Mouse (Mus musculus): ENCODE measurements around the gene Brd3os.

Brd3os gene

GRCm38 (mm10) chr2:27421293-27422068 is 20.6 kb upstream of the Brd3os start:
- DNase-seq (ENCODE audit: low spot score) = peak; percentile 75

DNA sequence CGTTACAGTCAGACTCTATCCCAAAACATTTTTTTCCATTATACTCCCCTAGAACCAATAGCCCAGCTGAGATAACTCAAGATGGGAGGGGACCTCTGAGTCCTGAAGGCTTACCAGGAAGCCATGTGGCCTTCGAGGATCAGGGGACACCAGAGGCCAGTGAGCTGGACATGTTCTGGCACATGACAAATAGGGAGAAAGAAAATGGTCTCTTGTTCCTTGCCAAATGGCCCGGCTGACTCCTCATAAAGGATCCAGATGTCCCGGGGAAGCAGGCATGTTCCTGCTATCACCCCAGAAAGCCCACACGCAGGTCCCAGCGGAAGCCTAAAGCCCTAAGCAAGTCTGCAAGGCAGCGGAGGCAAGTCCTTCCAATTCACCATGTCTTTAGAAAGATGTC is 18.5 kb upstream of the Brd3os start:
- DNase-seq (ENCODE audit: low spot score) = no peak

GRCm38 (mm10) chr2:27425161-27425611 is 16.9 kb upstream of the Brd3os start:
- DNase-seq (ENCODE audit: low spot score) = no peak

- DNase-seq (ENCODE audit: low spot score) = no peak
Measured at GRCm38 (mm10) chr2:27425751-27426405, 16.2 kb upstream of the Brd3os start.

DNA sequence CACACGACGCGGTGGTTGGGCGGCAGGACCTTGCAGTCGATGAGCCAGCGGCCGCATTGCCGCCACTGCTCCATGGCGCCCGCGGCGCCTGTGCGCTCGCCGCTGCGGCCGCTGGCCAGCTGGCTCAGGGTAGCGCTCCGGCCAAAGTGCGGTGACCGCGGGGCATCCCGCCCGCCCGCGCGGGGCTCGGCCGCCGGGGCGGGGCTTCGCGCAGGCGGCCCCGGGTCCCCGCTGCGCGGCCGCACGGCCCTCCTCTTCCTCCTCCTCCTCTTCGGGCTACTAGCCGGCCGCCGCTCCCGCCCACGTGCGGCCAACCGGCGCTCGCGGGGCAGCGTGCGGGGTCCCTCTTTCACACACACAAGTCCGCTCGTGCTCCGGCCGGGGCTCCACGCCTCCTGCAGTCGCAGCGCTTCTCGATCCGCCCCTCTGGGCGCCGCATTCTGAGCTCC is 15.7 kb upstream of the Brd3os start:
- peak; percentile 38 for DNase-seq (ENCODE audit: low spot score)

DNA sequence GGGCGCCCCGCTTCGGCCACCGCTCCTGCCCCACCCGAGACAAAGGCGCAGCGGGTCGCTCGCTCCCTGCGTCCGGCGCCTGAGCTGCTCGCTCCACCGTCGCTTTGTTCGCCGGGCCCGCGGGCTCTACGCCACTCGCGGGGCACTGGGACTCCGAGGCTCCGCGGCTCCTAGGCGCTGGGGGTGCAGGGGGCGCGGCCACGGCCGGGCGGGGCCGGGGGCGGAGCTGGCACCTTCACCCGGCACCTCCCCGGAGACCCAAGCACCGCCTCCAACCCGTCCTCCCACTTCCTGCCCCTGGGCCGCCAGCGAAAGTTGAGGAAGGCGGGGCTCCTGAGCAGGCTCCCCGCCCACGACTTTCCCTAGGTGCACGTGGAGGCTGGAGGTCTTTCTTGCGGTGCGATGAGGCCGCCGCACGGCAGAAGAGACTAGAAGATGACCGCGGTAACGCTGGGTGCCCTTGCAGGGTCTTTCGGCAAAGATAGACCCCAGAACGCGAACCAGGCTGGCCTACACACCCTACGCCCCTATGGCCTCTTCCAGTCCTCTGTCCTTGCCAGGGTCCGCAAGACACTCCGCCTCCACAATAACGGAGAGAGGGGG is 15.2 kb upstream of the Brd3os start, which contains the start of gene Vav2:
Gene Vav2 (minus strand): TSS at position 179 of the 603 bp plus-strand sequence.
- DNase-seq (ENCODE audit: low spot score) = peak; percentile 83

DNA sequence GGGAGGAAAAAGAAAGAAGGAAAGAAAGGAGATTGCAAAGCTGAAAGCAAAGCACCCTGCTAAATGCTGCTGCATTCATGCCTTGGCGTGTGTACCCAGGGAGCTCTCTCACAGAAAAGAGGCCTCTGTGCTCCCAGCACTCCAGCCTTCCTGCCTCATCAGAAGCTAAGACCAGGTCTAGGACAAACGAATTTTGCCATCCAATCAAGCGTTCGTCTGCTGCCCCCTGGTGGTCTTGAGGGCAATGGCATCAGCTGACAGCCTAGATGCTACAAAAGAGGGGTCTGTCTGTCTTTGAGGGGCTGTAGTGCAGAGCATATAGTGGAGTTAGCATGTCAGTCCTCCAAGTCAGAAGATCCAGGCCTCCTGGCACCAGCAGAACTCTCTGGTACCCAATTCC is 14.1 kb upstream of the Brd3os start:
- DNase-seq (ENCODE audit: low spot score) = peak; percentile 85

DNA sequence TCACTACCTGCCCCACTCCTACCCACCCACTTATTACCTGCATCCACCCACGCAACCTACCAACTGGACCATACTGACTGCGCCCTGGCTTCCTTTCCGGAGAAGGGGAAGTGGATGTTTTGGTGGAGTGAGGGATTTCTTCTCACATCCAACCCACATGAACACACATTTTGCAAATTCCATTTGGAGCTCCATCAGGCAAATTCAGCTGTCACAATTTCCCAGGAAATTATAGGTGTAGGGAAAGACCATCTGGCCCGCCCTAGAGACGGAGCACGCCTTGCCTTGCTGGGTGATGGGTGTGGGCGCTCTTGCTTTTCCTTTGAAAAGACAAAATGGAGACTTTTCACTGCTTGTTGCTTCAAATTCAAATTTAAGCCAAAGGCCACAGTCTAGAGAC is 11.5 kb upstream of the Brd3os start:
- DNase-seq (ENCODE audit: low spot score) = peak; percentile 68

GRCm38 (mm10) chr2:27432599-27432998 is 9.5 kb upstream of the Brd3os start:
- DNase-seq (ENCODE audit: low spot score) = no peak

DNA sequence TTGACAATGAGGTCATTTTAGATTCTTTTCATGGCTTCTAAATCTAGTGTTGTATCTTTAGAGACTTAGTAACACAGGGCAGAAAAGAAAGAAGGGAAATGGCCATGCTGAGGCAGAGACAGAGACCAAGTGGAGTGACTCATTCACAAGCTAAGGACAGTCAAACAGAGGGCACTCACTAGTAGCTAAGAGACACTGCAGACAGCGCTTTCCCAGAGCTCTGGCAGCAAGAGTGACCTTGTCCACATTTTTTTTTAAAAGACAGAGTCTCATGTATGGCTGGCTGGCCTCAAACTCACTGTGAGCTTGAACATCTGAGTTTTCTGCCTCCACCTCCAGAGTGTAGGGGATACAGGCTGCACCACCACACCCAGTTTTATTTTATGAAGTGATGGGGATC is 4.2 kb upstream of the Brd3os start:
- no peak for DNase-seq (ENCODE audit: low spot score)

DNA sequence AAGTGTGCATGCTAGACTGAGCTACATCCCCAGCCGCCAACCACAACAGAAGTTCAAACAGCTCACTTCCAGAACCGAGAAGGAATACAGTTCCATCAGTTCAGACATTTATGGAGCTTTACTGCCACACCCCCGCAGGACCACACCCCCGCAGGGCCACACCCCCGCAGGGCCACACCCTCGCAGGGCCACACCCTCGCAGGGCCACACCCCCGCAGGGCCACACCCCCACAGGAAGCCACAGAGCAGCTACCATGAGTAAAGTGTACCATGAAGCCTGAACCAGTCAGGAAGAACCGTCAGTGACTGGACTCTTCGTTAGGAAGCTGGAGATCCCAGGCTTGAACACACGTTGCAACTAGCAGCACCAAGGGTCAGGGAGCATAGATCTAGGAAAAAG is 3.8 kb upstream of the Brd3os start:
- no peak for DNase-seq (ENCODE audit: low spot score)

DNA sequence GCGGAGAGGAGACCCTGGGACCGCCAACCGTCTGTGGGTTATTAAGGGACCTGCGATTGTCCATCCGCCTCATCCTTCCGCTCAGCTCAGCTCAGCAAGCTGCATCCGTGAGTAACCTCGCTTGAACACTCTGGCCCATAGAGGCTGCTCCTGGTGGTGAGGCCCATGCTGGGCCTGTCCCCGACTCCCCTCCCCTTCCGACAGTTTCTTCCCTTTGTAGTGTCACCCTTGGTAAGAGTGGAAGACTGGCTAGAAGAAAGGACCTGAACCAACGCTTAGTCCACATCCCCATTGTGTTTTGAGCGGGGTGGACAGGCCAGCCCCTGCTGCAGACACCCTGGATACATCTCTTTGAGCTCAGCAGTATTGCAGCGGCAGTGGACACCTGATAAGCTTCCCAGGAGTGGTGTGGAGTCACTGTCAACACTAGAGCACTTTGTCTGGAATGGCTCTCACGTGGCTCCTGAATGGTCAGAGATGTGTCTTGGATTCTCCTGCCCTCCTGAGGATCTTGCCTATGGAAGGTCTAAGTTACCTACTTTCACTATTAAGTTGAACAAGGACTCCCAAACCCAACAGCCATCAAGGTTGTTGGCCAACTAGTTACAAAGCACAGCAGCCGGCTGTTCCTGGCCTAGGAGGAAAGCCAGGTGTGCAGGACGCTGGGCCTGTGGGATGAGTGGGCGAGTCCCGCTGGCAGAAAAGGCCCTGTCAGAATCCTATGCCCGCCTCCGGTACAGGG is 755 bp downstream of the Brd3os start:
- DNase-seq (ENCODE audit: low spot score) = no peak

DNA sequence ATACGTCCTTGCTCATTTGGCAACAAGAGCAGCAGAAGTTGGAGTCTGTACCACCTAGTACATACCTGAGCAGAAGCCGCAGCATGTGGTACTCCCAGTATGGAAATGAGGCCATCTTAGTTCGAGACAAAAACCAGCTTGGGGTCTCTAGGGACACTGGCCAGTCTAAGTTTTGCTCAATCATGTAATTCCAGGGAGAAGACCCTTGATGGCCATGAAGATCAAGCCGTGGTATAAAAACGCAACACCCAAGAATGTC is 1.3 kb downstream of the Brd3os start:
- DNase-seq (ENCODE audit: low spot score) = no peak

- no peak for DNase-seq (ENCODE audit: low spot score)
Measured at GRCm38 (mm10) chr2:27445910-27446309, 3.8 kb downstream of the Brd3os start.

- no peak for DNase-seq (ENCODE audit: low spot score)
Measured at GRCm38 (mm10) chr2:27446812-27447211, 4.7 kb downstream of the Brd3os start.

GRCm38 (mm10) chr2:27447782-27448181 is 5.7 kb downstream of the Brd3os start:
- no peak for DNase-seq (ENCODE audit: low spot score)

DNA sequence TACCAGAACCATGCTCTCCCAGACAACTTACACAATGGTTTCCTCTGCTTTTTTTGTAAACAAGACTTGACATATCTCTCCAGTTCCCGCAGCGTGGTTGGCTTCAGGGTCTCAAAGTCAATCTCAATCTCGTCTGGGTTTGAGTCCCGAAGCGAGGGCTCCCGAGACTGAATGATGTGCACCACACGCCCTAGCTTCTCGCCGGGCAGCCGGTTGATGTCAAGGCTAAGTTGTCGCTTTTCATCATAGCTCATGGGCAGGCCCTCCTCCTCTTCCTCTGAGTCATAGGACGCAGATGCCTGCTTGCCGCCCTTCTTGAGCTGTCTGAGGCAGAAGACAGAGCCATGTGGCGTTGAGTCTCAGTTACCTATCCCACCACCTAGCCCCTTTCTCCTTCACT is 8.1 kb downstream of the Brd3os start:
- no peak for DNase-seq (ENCODE audit: low spot score)

DNA sequence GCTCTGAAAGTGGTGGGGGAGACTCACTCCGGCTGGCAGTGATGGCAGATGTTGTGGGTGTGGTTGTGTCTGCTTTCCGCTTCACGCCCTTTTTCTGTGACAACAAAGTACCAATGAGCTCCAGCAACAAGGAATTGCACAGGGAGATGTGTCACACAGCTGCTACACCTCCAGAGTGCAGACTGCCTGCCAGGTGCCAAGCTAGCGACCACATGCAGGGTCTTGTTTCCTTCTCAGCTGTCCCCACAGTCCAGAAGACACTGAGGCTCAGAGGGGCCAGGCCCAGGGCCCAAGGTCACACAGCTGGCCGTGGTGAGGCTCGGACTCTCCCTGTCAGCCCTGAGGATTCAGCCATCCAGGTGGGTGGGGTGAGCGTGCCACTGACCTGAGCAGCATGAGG is 17.6 kb downstream of the Brd3os start:
- no peak for DNase-seq (ENCODE audit: low spot score)

DNA sequence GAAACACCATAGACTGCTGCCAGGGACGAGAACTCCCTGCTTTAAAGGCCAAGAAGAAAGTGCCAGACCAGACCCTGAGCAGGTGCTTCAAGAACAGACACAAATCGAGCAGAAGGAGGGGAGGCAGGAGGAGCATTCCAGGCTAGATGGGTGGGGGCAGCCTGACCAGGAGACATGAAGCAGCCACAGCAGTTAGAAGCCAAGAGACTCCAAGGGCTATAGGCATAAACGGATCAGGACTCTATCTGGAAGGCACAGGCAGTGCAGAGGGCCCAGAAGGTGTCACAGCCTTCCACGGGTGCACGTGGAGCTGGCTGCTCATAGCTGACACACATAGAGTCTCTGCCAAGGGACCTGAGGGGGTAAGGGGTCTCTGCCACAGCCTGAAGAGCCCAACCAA is 18.0 kb downstream of the Brd3os start:
- no peak for DNase-seq (ENCODE audit: low spot score)

DNA sequence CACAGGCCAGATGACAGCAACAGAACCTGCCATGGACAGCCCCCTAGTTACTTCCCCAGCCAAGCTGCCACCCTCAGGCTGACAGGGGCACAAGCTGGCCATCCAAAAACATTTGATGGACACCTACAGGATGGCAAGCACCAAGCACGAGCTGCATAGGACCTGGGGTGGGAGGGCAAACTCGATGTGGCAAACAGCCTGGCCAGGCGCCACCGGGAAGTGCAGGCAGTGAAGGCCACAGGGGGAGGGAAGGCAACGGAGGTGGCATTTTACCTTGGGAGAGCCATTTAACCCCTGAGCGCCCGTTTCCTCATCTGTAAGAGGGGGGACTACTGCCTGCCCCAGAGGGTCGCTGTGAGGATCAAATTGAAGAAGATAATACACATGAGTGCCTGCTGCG is 18.5 kb downstream of the Brd3os start:
- DNase-seq (ENCODE audit: low spot score) = no peak

DNA sequence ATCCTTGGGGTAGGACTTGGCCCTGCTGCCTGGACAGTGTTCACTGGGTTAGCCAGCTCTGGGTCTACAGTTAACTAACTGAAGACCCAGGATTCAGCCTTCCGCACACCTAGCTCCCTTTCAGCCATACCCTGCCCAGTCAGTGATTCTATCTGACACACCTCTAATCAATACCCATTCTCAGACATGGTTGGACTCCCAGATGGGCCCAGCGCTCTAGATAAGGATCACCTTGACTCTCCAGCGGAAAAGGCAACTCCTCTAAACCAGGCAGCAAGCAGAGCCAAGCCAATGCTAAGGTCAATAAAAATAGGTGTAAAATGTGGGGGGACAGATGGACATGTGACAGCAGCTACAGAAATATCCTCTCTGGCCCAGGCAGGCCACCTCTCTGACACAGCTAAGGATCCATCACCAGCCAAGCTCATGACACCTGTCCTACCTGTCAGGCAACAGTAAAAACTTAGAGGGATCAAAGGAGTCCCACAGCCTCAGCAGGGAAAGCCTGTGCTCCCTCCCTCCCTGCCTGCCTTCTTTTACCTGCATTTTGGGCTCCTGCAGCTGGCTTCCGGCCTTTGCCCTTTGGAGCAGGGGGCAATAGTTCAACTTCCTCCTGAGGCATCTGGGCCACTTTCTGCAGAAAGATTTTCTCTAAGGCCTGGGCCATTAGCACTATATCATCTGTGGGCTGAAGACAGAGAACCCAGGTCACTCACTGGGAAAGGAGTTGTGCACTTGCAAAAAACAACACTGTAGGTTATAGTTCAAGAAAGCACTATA is 19.9 kb downstream of the Brd3os start:
- DNase-seq (ENCODE audit: low spot score) = no peak

DNA sequence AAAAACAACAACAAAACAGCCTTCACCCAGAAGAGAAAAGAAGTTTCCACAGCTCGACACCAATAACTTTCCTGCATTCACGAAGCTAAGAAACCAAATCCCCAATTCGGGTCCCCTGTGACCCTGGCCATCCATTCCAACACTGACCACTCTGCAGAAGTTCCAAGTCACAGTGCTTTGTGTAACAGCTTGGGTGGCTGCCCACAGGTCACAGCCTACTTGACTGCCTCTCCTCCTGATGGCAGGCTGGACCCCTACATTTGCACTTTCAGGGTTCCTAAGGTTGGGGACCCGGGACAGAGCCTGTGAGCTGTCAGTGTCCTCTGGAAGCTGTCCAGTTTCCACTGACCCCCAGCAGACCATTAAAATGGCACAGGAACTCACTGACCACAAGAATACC is 20.8 kb downstream of the Brd3os start:
- no peak for DNase-seq (ENCODE audit: low spot score)

Data from layer of hippocampus, adult 11-12 months (tissue).